Mouse (Mus musculus): ENCODE results near the gene Pard3. TPM values are rescaled to one million over a fixed set of nuclear protein-coding genes. Genes with fewer than 3 reads are reported as not detected.

Pard3 gene
- total and polyA plus RNA-seq, 3 experiments: 0.51 to 1.3 (median 0.94) TPM

DNA sequence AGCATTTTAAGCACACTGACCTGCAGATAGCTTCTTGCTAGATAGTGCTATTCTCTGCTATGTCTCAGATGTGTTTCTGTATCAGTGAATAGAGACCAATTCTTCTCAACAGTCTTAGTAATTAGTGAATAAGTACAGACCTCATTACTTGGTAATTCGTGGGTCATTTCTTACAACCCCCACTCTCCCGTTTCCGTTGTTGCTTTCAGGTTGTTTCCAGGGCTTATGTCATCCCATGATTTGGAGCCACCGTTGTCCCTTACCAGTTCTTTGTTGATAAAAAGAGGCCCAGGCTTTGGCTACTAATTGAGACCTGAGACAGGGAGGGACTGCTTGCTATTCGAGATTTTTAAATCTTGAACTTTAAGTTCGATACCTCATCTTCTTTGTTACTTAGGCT lies 129.7 kb downstream of the Pard3 start:
- dilution Hi-C loops (cut with MboI; ENCODE audit: extremely low pct_ligation_motif_present, extremely low pct_unique_long_range_greater_than_20kb, low sequenced_read_pairs) (no loop called here), in situ Hi-C loops (cut with MboI; ENCODE audit: low pct_ligation_motif_present, low pct_unique_long_range_greater_than_20kb, low sequenced_read_pairs) (loop anchor here (25.0 kb wide), 2 partner anchors 219 to 1319 kb away; no protein-coding TSS in a partner anchor)
- no peaks in the 10 kb centered on the region for H3K9me3 ChIP-seq (replicated peaks; ENCODE audit: low read length)

DNA sequence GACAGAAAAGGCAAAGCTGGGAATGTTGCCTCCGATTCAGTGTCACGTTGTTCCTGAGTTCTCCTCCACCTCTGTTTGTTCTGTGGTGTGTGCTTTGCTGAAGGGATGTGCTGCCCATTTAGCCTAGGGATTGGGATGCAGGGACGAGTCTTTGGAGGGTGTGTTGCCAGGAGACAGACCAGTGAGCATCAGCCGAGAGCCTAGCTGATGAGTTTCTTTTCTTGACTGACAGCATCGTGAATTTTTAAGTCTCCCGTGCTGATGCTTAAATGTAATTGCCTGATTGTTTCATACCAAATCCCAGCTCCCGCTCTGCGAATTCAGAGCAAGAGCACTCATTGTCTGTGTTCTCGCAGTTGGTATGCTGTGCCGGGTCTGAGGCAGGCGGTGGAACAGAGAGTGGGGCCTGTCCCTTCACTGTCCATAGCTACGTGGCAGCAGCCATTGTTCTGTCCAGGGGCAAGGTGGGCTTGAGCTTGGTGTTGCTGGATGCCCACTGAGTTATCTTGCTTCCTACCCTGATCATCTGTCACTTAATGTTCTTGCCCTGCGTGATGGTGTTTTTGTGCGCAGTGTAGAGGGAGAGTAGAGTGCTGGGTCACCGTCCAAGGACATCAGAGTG lies 131.2 kb downstream of the Pard3 start:
- Histone ChIP-seq H3K36me3 (replicated peaks in 1 of 2; ENCODE audit: control insufficient read depth in 1 of 2, insufficient read depth in 1 of 2, low read length in 1 of 2) (no peaks in the 10 kb centered on the region), H3K9ac (ENCODE audit: insufficient read depth, low read depth) (no peak overlapping the region), H3K4me1 (ENCODE audit: control insufficient read depth in 1 of 2, insufficient read depth in 2 of 2) (peaks cover 0 to 21% of the 10 kb centered on the region in 2 experiments; a peak in 2 of 4 replicates), H3K27me3 (replicated peaks) (no peaks in the 10 kb centered on the region), H3K79me2 (replicated peaks; ENCODE audit: control insufficient read depth, extremely low read depth, insufficient read depth, poor library complexity, severe bottlenecking) (no peaks in the 10 kb centered on the region), H3K4me3 (replicated peaks in 1 of 3; ENCODE audit: low read depth in 2 of 3, low read length in 2 of 3, poor library complexity in 1 of 3) (no peak overlapping the region), H3K27ac (ENCODE audit: insufficient read depth, low read depth) (no peak overlapping the region), H3K4me2 (ENCODE audit: insufficient read depth, low read depth, poor library complexity, severe bottlenecking) (no peak overlapping the region), H3K9me3 (replicated peaks; ENCODE audit: low read length) (no peaks in the 10 kb centered on the region)
- DNase-seq (ENCODE audit: extremely low read depth): no peak
- dilution Hi-C loops (cut with MboI; ENCODE audit: extremely low pct_ligation_motif_present, extremely low pct_unique_long_range_greater_than_20kb, low sequenced_read_pairs): no loop called here
- TF ChIP-seq HCFC1 (IDR thresholded peaks at IDR 0.05; ENCODE audit: low read depth, low read length) (no peak), MYC (IDR thresholded peaks at IDR 0.05; ENCODE audit: low read depth, low read length) (no peak), POLR2AphosphoS2 (IDR thresholded peaks at IDR 0.05; ENCODE audit: low read depth, low read length) (no peak), JUND (conservative IDR thresholded peaks at IDR 0.05; ENCODE audit: low read depth, low read length) (no peak), NELFE (IDR thresholded peaks at IDR 0.05; ENCODE audit: low read depth, low read length) (no peak), TCF12 (IDR thresholded peaks at IDR 0.05; ENCODE audit: low read depth, low read length) (no peak)
- in situ Hi-C loops (cut with MboI; ENCODE audit: low pct_ligation_motif_present, low pct_unique_long_range_greater_than_20kb, low sequenced_read_pairs): loop anchor here (25.0 kb wide), 2 partner anchors 217 to 1317 kb away; no protein-coding TSS in a partner anchor

More for the DNA sequence above, 129.7 kb downstream of the Pard3 start:
- H3K79me2 ChIP-seq (replicated peaks; ENCODE audit: control insufficient read depth, extremely low read depth, insufficient read depth, poor library complexity, severe bottlenecking): no peaks in the 10 kb centered on the region
- no peaks in the 10 kb centered on the region for H3K27me3 ChIP-seq (replicated peaks)
- H3K4me3 ChIP-seq (replicated peaks in 1 of 3; ENCODE audit: low read depth in 2 of 3, low read length in 2 of 3, poor library complexity in 1 of 3): no peak overlapping the region
- no peak overlapping the region for H3K4me2 ChIP-seq (ENCODE audit: insufficient read depth, low read depth, poor library complexity, severe bottlenecking)
- no peak overlapping the region for H3K27ac ChIP-seq (ENCODE audit: insufficient read depth, low read depth)
- TF ChIP-seq PAX5 (IDR thresholded peaks at IDR 0.05; ENCODE audit: low read length) (no peak), BHLHE40 (IDR thresholded peaks at IDR 0.05; ENCODE audit: low read depth, low read length) (no peak), MAX (IDR thresholded peaks at IDR 0.05; ENCODE audit: low read length) (no peak), CHD2 (IDR thresholded peaks at IDR 0.05; ENCODE audit: low read length) (no peak), ELF1 (IDR thresholded peaks at IDR 0.05; ENCODE audit: low read depth, low read length) (no peak), CHD1 (IDR thresholded peaks at IDR 0.05; ENCODE audit: low read depth, low read length) (no peak), E2F4 (IDR thresholded peaks at IDR 0.05; ENCODE audit: insufficient replicate concordance, low read depth, low read length) (no peak), CTCF (conservative IDR thresholded peaks at IDR 0.05 in 1 of 2, IDR thresholded peaks at IDR 0.05 in 1 of 2; ENCODE audit: low read depth in 2 of 2, low read length in 2 of 2) (no peak), TBP (conservative IDR thresholded peaks at IDR 0.05; ENCODE audit: low read depth, low read length) (no peak), RCOR1 (conservative IDR thresholded peaks at IDR 0.05; ENCODE audit: low read depth, low read length) (no peak), HCFC1 (IDR thresholded peaks at IDR 0.05; ENCODE audit: low read depth, low read length) (no peak), SIN3A (IDR thresholded peaks at IDR 0.05; ENCODE audit: low read length) (no peak)
- no peak for DNase-seq (ENCODE audit: extremely low read depth)
- H3K4me1 ChIP-seq (ENCODE audit: control insufficient read depth in 1 of 2, insufficient read depth in 2 of 2): peaks cover 0 to 21% of the 10 kb centered on the region in 2 experiments; a peak in 2 of 4 replicates
- no peaks in the 10 kb centered on the region for H3K36me3 ChIP-seq (replicated peaks in 1 of 2; ENCODE audit: control insufficient read depth in 1 of 2, insufficient read depth in 1 of 2, low read length in 1 of 2)
- no peak overlapping the region for H3K9ac ChIP-seq (ENCODE audit: insufficient read depth, low read depth)
